Mouse (Mus musculus) G1E (cell line): ENCODE results near the gene Fam98c.

Source experiments
- CTCF ChIP-seq: IDR thresholded peaks from 2 replicates; pipeline ENCODE4 v1.5.1; 2012; ENCODE audit warnings: low read depth, low read length, inconsistent platforms, mixed read lengths
- GATA1 ChIP-seq: IDR thresholded peaks from 2 replicates; pipeline ENCODE4 v1.6.1; 2012; ENCODE audit warnings: borderline replicate concordance, low read length, inconsistent platforms, mixed read lengths
- TAL1 ChIP-seq: conservative IDR thresholded peaks from 2 replicates; pipeline ENCODE4 v1.6.1; 2012; ENCODE audit warnings: low read depth, low read length, inconsistent platforms, mixed read lengths

DNA sequence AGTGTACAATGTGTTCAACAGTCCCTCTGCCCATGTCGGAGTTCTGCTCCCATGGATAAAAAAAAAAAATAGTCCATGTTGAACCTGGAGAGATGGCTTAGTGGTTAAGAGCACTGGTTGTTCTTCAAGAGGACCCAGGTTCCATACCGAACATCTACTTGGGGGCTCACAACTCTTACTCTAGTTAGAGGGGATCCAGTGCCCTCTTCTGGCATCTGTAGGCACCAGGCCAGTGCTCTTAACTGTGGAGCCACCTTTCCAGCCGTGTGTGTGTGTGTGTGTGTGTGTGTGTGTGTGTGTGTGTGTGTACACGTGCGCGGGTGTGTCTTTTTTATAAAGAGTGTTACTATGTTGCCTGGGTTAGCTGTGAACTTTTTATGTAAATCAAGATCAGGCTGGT, 46.5 kb upstream of the Fam98c start:
- no peak for TF ChIP-seq CTCF
- no peak for TF ChIP-seq GATA1
- no peak for TF ChIP-seq TAL1
